Mouse (Mus musculus): ENCODE results near the gene Adrm1. TPM values are rescaled to one million over a fixed set of nuclear protein-coding genes. Genes with fewer than 3 reads are reported as not detected.

Gene Adrm1
- 62.1 and 71.4 TPM in 2 replicates for polyA plus RNA-seq (2012; ENCODE audit: insufficient read depth, insufficient read length, missing spikeins)

DNA sequence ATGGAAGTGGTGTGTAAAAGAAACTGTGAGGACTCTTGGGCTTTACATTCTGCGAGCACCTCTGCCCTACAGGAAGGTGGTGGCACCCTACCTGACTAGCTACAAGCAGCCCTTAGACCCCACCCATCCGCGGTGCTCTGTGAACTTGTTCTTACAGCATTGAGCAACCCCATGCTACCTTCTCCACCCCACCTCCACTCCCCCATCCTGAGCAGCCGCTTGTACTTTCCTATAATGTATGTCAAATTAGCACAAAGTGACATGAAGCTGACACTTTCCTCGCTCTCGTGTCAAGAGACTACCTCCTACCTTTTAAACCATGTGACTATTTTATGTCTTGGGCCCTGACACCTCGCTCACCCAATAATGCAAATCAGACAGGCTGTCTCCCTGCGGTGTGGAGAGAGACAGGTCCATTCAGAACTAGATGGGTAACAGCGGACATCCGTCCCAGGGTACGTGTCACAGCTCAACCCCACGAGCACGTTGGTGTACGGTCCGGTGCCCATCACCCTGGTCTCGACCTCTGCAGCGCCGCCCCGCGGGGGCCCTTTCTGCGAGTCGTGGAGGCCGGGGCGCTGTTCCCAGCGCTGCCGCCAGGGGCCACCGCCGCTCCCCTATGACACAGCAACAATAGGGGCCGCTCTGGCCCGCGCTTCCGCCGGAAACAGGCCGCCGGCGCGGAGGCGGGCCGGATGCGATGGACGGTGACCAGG, at the start of gene Adrm1:
Adrm1 (plus strand) TSS at position 680 of the 716 bp plus-strand sequence.
- Histone ChIP-seq H3K27ac (ENCODE audit: insufficient read depth, low read depth, low read length) (peak within 1 kb of the TSS; percentile 64), H3K4me3 (ENCODE audit: insufficient read depth, low read length) (peak within 1 kb of the TSS; percentile 91), H3K4me1 (ENCODE audit: control insufficient read depth, insufficient read depth, low read length) (peaks cover 7% of the 10 kb centered on the region)
- TF ChIP-seq POLR2A (IDR thresholded peaks at IDR 0.05; ENCODE audit: borderline replicate concordance, low read depth, low read length), result no peak
- TF ChIP-seq CTCF (IDR thresholded peaks at IDR 0.05; ENCODE audit: low read depth, low read length), result peak; percentile 89

DNA sequence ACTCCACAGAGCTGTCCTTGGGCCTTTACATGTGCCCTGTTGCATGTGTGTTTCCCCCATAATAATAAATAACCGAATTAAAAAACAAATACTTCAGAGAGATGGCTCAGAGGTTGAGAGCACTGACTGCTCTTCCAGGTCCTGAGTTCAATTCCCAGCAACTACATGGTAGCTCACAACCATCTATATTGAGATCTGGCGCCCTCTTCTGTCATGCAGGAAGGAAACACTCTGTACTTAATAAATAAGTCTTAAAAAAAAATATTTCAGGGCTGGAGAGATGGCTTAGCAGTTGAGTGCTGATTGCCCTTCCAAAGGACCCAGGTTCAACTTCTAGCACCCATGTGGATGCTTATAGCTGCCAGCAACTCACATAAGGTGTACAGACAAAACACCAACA, 47.1 kb upstream of the Adrm1 start:
- Histone ChIP-seq H3K4me3 (ENCODE audit: insufficient read depth, low read length) (no peak overlapping the region), H3K27ac (ENCODE audit: insufficient read depth, low read depth, low read length) (no peak overlapping the region), H3K4me1 (ENCODE audit: control insufficient read depth, insufficient read depth, low read length) (peaks cover 42% of the 10 kb centered on the region)
- no peak for TF ChIP-seq POLR2A (IDR thresholded peaks at IDR 0.05; ENCODE audit: borderline replicate concordance, low read depth, low read length)
- TF ChIP-seq CTCF (IDR thresholded peaks at IDR 0.05; ENCODE audit: low read depth, low read length), result no peak

DNA sequence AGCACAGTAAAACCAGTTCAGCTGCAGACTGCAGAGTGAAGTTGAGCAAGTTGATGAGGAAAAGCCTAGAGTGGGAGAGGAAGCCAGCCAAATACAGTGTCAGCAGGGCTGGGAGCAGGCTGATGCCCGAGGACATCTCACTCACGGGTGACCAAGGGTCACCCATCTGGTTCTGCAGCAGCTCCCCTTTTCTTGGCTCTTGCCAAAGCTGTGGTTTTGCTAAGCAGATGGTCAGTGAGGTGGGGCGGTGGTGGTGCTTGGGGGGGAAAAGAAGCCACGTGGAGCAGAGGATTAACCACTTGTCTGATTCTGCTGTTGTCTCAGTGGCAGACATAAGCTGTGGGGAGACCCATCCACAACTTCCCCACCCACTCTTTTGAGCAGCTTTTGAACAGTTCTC, 45.1 kb upstream of the Adrm1 start:
- H3K4me3 ChIP-seq (ENCODE audit: insufficient read depth, low read length), result no peak overlapping the region

DNA sequence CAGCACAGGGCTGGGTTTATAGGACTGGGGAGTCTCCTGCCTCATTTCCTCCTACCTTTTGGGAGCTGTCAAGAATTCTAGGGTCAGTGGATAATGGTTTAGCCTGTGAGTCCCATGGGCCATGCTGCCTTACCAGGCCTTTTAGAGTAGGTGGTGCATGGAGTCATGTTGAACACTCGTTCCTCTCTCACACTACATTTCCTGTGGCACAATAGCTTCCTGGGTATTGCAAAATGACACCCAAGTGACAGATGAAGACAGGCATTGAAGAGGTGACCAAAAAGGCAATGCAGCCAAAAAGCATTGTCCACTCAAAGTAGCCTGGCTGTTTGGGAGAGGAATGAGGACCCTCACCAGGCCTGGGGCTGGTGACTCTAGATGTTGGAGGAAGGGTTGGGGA, 43.6 kb upstream of the Adrm1 start:
- no peak overlapping the region for H3K4me3 ChIP-seq (ENCODE audit: insufficient read depth, low read length)
- no peak for TF ChIP-seq POLR2A (IDR thresholded peaks at IDR 0.05; ENCODE audit: borderline replicate concordance, low read depth, low read length)
- TF ChIP-seq CTCF (IDR thresholded peaks at IDR 0.05; ENCODE audit: low read depth, low read length), result no peak
- H3K4me1 ChIP-seq (ENCODE audit: control insufficient read depth, insufficient read depth, low read length), result peaks cover 42% of the 10 kb centered on the region
- H3K27ac ChIP-seq (ENCODE audit: insufficient read depth, low read depth, low read length), result peak overlapping the region; percentile 76

More for the DNA sequence above, 45.1 kb upstream of the Adrm1 start:
- Histone ChIP-seq H3K27ac (ENCODE audit: insufficient read depth, low read depth, low read length) (peak overlapping the region; percentile 76), H3K4me1 (ENCODE audit: control insufficient read depth, insufficient read depth, low read length) (peaks cover 42% of the 10 kb centered on the region)
- TF ChIP-seq POLR2A (IDR thresholded peaks at IDR 0.05; ENCODE audit: borderline replicate concordance, low read depth, low read length) (no peak), CTCF (IDR thresholded peaks at IDR 0.05; ENCODE audit: low read depth, low read length) (no peak)

DNA sequence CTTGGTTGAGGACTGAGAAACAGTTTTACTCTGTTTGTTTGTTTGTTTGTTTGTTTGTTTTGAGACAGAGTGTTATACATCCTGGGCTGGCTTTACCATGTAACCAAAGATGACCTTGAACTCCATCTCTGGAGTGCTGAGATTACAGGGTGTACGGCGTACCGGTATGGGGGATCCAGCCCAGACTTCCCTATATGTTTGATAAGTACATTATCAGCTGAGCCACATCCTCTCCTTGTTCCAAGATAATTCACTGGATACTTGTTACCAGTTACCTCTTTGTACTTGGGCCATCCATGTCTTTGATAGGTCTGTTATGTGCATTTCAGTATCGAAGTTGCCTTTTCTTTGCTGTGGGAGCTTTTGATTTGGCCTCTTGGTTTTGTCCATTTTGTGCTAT, 38.1 kb upstream of the Adrm1 start:
- peaks cover 24% of the 10 kb centered on the region for H3K4me1 ChIP-seq (ENCODE audit: control insufficient read depth, insufficient read depth, low read length)
- H3K27ac ChIP-seq (ENCODE audit: insufficient read depth, low read depth, low read length), result no peak overlapping the region
- no peak overlapping the region for H3K4me3 ChIP-seq (ENCODE audit: insufficient read depth, low read length)
- no peak for TF ChIP-seq CTCF (IDR thresholded peaks at IDR 0.05; ENCODE audit: low read depth, low read length)
- TF ChIP-seq POLR2A (IDR thresholded peaks at IDR 0.05; ENCODE audit: borderline replicate concordance, low read depth, low read length), result no peak

DNA sequence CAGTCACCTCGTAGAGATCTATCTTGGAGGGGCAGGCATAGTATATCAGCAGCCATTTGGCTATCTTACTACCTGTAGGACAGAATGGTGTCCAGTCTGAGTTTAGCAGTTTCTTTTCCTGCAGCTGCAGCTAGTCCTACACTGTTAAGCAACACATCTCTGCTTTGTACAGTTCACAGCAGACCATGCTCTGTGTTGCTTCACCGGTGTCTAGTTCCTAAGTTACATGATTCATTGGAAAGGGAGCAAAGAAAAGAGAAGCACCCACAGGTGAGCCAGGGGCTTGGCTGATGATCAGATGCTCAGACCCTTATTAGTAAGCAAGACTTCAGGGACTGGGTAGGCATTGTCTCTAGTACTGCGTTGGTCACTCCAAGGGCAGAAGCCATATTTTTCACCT, 37.4 kb upstream of the Adrm1 start:
- TF ChIP-seq CTCF (IDR thresholded peaks at IDR 0.05; ENCODE audit: low read depth, low read length) (no peak), POLR2A (IDR thresholded peaks at IDR 0.05; ENCODE audit: borderline replicate concordance, low read depth, low read length) (no peak)
- Histone ChIP-seq H3K4me1 (ENCODE audit: control insufficient read depth, insufficient read depth, low read length) (peaks cover 20% of the 10 kb centered on the region), H3K4me3 (ENCODE audit: insufficient read depth, low read length) (no peak overlapping the region), H3K27ac (ENCODE audit: insufficient read depth, low read depth, low read length) (no peak overlapping the region)

DNA sequence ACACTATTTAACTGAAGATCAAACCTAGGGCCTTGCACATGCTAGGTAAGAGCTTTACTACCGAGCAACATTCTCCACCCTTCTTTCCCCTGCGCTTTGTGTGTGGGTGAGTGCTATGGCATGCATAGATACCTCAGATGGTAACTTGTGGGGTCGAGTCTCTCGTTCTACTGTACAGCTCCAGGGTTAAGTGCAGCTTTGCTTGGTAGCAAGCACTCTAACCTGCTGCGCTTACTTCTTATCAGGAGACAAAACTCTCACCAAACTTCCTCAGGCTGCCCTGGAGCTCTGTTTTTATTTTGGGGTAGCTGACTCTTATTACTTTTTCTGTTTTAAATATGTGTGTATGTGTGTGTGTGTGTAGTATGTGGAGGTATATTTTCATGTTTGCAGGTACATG, 35.9 kb upstream of the Adrm1 start:
- H3K4me1 ChIP-seq (ENCODE audit: control insufficient read depth, insufficient read depth, low read length), result peaks cover 17% of the 10 kb centered on the region
- H3K4me3 ChIP-seq (ENCODE audit: insufficient read depth, low read length), result no peak overlapping the region
- H3K27ac ChIP-seq (ENCODE audit: insufficient read depth, low read depth, low read length), result no peak overlapping the region
- TF ChIP-seq CTCF (IDR thresholded peaks at IDR 0.05; ENCODE audit: low read depth, low read length) (no peak), POLR2A (IDR thresholded peaks at IDR 0.05; ENCODE audit: borderline replicate concordance, low read depth, low read length) (no peak)

DNA sequence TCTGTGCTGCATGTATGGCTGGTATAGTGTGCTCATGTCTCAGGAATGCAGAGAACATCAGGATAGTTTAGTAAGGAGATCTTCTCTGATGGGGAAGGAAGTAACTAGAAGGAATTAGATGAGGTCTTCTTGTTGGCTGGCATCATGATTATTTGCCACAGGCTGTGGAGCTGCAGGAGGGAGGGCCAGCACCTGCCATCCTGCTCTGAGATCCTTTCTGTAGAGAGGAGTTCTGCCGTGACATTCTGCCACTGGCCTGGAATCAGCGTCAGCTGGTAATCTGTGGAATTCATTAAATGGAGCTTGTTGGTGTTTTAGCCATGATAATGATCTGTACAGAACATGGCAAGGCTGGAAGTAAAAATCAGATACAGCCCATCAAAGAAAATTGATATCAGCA, 25.2 kb upstream of the Adrm1 start:
- no peak overlapping the region for H3K27ac ChIP-seq (ENCODE audit: insufficient read depth, low read depth, low read length)
- no peak overlapping the region for H3K4me3 ChIP-seq (ENCODE audit: insufficient read depth, low read length)
- H3K4me1 ChIP-seq (ENCODE audit: control insufficient read depth, insufficient read depth, low read length), result no peaks in the 10 kb centered on the region
- TF ChIP-seq CTCF (IDR thresholded peaks at IDR 0.05; ENCODE audit: low read depth, low read length), result no peak
- TF ChIP-seq POLR2A (IDR thresholded peaks at IDR 0.05; ENCODE audit: borderline replicate concordance, low read depth, low read length), result no peak

DNA sequence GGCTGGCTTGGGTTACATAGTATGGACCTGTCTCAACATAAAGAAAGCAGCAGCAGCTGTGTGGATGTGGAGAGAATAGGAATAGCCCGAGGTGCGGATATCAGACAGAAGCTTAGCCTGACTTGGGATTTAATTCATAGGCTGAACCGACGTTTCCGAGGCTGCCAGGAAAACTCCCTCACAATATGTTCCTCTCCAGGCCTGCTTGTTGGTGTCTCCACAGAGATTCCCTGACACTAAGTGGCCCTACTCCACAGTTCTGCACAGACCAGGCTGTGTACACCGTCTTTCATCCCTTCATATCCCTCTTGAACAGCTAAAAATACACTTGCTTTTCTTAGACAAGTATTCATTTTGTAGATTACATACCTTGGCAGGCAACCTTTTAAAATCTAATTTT, 23.9 kb upstream of the Adrm1 start:
- no peak for TF ChIP-seq CTCF (IDR thresholded peaks at IDR 0.05; ENCODE audit: low read depth, low read length)
- no peak for TF ChIP-seq POLR2A (IDR thresholded peaks at IDR 0.05; ENCODE audit: borderline replicate concordance, low read depth, low read length)
- Histone ChIP-seq H3K27ac (ENCODE audit: insufficient read depth, low read depth, low read length) (no peak overlapping the region), H3K4me1 (ENCODE audit: control insufficient read depth, insufficient read depth, low read length) (no peaks in the 10 kb centered on the region), H3K4me3 (ENCODE audit: insufficient read depth, low read length) (no peak overlapping the region)

DNA sequence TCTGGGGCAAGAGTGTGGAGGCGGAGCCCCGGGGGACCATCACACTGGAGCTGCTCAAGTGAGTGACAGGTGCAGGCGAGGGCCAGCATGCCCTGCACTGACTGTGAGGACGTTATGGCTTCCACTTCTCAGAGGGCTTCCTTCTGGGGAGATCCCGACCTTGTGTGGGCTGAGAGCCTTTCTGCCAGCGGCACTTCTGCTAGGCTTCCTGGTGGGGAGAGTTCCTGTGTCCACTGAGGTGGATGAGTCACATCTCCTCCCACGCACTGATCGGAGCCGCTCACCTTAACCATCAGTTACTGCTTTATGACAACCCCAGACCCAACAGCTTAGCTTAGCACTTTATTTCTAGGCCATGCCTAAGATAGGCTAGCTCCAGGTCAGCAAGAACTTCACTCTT, 22.7 kb upstream of the Adrm1 start:
- H3K4me3 ChIP-seq (ENCODE audit: insufficient read depth, low read length), result no peak overlapping the region

More for the DNA sequence above, 22.7 kb upstream of the Adrm1 start:
- no peaks in the 10 kb centered on the region for H3K4me1 ChIP-seq (ENCODE audit: control insufficient read depth, insufficient read depth, low read length)
- no peak overlapping the region for H3K27ac ChIP-seq (ENCODE audit: insufficient read depth, low read depth, low read length)
- no peak for TF ChIP-seq CTCF (IDR thresholded peaks at IDR 0.05; ENCODE audit: low read depth, low read length)
- TF ChIP-seq POLR2A (IDR thresholded peaks at IDR 0.05; ENCODE audit: borderline replicate concordance, low read depth, low read length), result no peak
